Mouse (Mus musculus) limb, embryonic 12.5 days (tissue): Measurements from ENCODE around the gene Nfix. TPM values are rescaled to one million over a fixed set of nuclear protein-coding genes. Genes with fewer than 3 reads are reported as not detected.

Source experiments
- ATAC-seq: fragments of 200-750 bp; cut with Nextera tagmentation; 2 replicates; pipeline ENCODE4 v1.8.0; 2017; ENCODE audit warnings: low read depth, moderate TSS enrichment; ENCODE audit not compliant: insufficient number of reproducible peaks, insufficient read depth, low FRiP score, low TSS enrichment
- H3K27ac ChIP-seq: fragments of 300-500 bp; sonication (generic); 2 replicates; pipeline ENCODE4 v1.5.1; 2016; ENCODE audit warnings: mild to moderate bottlenecking, moderate library complexity
- H3K27me3 ChIP-seq: fragments of 300-500 bp; sonication (generic); 2 replicates; pipeline ENCODE4 v1.6.1; 2016; ENCODE audit warnings: mild to moderate bottlenecking, moderate library complexity
- H3K36me3 ChIP-seq: fragments of 300-500 bp; sonication (generic); 2 replicates; pipeline ENCODE4 v1.6.1; 2016; ENCODE audit warnings: mild to moderate bottlenecking, moderate library complexity
- H3K4me1 ChIP-seq: fragments of 300-500 bp; sonication (generic); replicated peaks from 2 replicates; pipeline ENCODE4 v1.6.1; 2016
- H3K4me2 ChIP-seq: fragments of 300-500 bp; sonication (generic); 2 replicates; pipeline ENCODE4 v1.6.1; 2016; ENCODE audit warnings: mild to moderate bottlenecking, moderate library complexity
- H3K4me3 ChIP-seq: fragments of 300-500 bp; sonication (generic); replicated peaks from 2 replicates; pipeline ENCODE4 v1.5.1; 2016; ENCODE audit warnings: mild to moderate bottlenecking
- H3K9ac ChIP-seq: fragments of 300-500 bp; sonication (generic); replicated peaks from 2 replicates; pipeline ENCODE4 v1.6.1; 2016; ENCODE audit warnings: mild to moderate bottlenecking, moderate library complexity
- H3K9me3 ChIP-seq: fragments of 300-500 bp; sonication (generic); 2 replicates; pipeline ENCODE4 v1.6.1; 2016; ENCODE audit warnings: mild to moderate bottlenecking, moderate library complexity
- WGBS: fragments of 180-500 bp; shearing (Covaris S2); methylation state at CpG from one replicate; pipeline ENCODE4 v1.1.7; 2016; 5-methylcytosine and 5-hydroxymethylcytosine counted together
- polyA plus RNA-seq: library from polyadenylated mRNA; unstranded; fragments of >200 nt; fragmentation: Nextera tagmentation; extraction: Ambion mirVana; gene quantifications from 2 replicates; pipeline ENCODE4 v1.2.1, GENCODE M21; 2016

Gene Nfix
- polyA plus RNA-seq, 1 experiment from 2014 or later: 14.5 TPM

DNA sequence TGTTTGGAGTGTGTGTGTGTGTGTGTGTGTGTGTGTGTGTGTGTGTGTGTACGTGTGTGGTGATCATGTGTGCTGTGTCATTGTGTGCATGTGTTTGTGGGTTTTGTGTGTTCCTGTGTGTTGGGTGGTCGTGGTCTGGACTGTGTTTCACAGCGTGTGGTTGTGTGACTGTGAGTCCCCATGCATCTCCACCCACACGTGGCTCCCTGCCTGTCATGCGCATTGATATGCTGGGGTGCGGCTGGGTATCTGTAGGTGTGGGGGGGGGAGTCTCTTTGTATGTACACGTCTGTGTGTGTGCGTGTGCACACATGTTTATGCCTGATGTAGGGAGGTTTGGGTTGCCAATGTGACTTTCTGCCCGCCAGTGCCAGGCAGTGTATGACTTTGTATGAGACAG, 7.0 kb downstream of the Nfix start:
- no peak overlapping the region for H3K9ac ChIP-seq
- H3K4me2 ChIP-seq: no peak overlapping the region
- H3K4me3 ChIP-seq: no peak overlapping the region
- H3K36me3 ChIP-seq: peaks cover 12% of the 10 kb centered on the region
- WGBS: 79% methylated on average over 9 of the region's 9 CpGs
- ATAC-seq: no peak
- H3K27me3 ChIP-seq: peaks cover 97% of the 10 kb centered on the region
- H3K27ac ChIP-seq: no peak overlapping the region
- no peaks in the 10 kb centered on the region for H3K9me3 ChIP-seq
- peaks cover 47% of the 10 kb centered on the region for H3K4me1 ChIP-seq

DNA sequence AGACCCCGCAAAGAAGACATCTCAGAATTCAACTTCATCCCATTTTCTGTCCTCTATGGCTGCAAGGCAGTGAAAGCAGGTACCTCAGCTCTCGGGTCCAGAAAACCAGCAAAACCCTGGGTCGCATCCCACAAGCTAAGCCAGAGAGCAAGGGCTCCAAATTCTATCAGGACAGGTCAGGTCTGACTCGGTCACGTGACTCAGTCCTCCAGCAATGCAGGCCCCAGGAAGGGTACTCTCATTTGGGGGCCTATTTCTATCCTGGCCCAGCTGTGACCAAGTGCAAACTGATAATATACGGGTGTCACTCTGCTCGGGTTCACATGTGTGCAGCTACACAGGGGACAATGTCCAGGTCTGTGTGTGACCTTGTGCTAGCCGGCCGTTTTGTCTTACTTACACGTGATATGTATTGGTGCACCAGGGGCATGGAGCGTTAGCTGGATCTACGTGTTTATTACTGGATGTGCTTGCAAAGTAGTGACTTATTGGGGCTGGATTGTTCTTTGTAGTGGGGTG, 7.7 kb downstream of the Nfix start:
- no peak for ATAC-seq
- peaks cover 47% of the 10 kb centered on the region for H3K4me1 ChIP-seq

DNA sequence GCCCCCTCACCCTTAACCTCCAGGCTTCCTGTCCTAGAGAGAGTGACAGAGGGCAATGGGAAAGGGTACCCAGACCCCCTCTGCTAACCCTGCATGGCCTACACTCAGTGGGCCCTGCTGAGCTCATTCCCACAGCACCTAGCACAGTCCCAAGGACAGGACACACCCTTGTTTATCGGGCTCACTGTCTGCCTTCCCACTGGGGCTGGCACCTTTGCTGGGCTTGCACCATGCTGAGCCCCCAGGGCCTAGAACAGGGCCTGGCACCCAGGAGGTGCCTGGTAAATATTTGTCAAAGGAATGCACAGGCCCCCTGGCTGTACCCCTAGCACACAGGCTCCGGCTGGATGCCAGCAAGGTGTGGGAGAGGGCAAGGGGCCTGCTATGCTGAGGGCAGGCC, 9.6 kb downstream of the Nfix start:
- Histone ChIP-seq H3K9ac (no peak overlapping the region), H3K9me3 (no peaks in the 10 kb centered on the region), H3K4me3 (no peak overlapping the region), H3K4me2 (no peak overlapping the region), H3K27me3 (peaks cover 97% of the 10 kb centered on the region), H3K27ac (no peak overlapping the region), H3K36me3 (no peaks in the 10 kb centered on the region), H3K4me1 (peaks cover 67% of the 10 kb centered on the region)
- no peak for ATAC-seq
- 53% methylated on average over 2 of the region's 2 CpGs for WGBS

More for the DNA sequence above, 7.7 kb downstream of the Nfix start:
- Histone ChIP-seq H3K9me3 (no peaks in the 10 kb centered on the region), H3K27me3 (peaks cover 97% of the 10 kb centered on the region), H3K27ac (no peak overlapping the region), H3K9ac (no peak overlapping the region), H3K36me3 (peaks cover 12% of the 10 kb centered on the region), H3K4me3 (no peak overlapping the region), H3K4me2 (no peak overlapping the region)
- WGBS: 73% methylated on average over 12 of the region's 12 CpGs

DNA sequence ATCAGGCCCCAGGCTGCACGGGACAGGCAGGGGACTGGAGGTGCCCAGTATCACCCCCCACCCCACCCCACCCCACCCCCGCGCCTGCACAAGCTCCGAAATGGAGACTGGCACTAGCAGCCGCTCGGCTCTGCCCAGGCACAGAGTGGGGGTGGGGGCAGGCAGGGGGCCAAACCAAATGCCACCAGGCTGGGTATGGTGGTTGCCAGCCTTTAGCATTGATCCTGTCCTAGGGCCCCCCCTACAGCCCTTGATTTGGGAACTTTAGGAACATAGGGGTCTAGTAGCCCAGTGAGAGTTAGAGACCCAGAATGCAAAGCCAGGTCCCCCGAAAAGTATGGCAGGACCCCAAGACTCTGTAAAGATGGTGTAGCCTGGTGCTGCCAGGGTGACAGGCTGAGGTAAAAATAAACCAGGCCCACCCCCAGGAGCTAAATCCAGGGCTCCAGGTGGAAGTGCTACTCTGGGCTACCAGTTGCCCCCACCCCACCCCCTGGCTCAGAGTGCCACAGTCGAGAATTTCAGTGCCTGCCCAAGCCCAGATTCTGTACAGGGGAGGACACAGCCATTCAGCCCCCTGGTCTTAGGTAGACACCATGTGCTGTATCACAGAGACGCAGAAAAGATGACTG, 10.2 kb downstream of the Nfix start:
- Histone ChIP-seq H3K27ac (no peak overlapping the region), H3K9me3 (no peaks in the 10 kb centered on the region), H3K27me3 (peaks cover 98% of the 10 kb centered on the region), H3K9ac (no peak overlapping the region), H3K4me1 (peaks cover 72% of the 10 kb centered on the region), H3K4me2 (no peak overlapping the region), H3K36me3 (no peaks in the 10 kb centered on the region), H3K4me3 (no peak overlapping the region)
- 74% methylated on average over 9 of the region's 9 CpGs for WGBS
- no peak for ATAC-seq

DNA sequence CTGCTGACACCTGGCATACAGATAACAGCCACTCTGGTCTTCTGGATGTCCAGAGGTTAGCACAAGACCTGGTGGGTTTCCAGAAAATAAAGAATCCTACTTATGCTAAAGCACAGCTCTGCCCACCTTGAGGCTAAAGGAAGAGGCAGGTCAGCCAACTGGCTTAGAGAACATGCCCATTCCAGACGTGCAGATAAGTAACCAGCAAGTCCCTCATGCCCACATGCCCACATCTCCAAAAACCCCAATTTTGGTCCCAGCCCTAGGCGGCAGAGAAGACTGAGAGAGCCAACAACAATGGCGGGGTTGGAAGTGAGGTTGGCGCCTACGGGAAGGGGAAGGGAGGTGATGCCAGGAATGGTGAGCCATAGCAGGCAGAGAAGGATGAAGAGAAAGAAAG, 10.8 kb downstream of the Nfix start:
- peaks cover 98% of the 10 kb centered on the region for H3K27me3 ChIP-seq
- H3K4me3 ChIP-seq: no peak overlapping the region
- no peak overlapping the region for H3K27ac ChIP-seq
- H3K9ac ChIP-seq: no peak overlapping the region
- no peaks in the 10 kb centered on the region for H3K36me3 ChIP-seq
- no peaks in the 10 kb centered on the region for H3K9me3 ChIP-seq
- WGBS: 44% methylated on average over 5 of the region's 5 CpGs
- H3K4me1 ChIP-seq: peaks cover 72% of the 10 kb centered on the region
- no peak for ATAC-seq
- no peak overlapping the region for H3K4me2 ChIP-seq

DNA sequence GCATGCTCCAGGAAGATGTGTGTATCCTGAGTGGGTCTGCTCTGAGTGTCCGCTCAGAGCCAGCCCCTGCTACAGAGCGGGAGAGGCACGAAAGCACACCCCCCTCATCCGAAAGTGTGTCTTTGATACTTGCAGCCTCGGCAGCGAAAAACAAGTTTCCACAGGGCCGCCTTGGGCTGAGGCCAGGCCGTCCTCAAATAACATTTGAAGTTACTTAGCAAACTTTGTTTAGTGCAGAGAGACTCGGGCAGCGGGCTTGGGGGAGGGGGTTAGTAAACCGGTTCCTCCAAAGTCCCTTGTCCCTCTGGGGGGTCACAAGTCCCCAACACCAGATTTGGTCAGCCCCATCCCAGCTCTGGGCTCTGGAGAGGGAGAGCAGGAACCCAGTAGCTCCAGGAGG, 11.2 kb downstream of the Nfix start:
- Histone ChIP-seq H3K4me2 (no peak overlapping the region), H3K27ac (no peak overlapping the region)

DNA sequence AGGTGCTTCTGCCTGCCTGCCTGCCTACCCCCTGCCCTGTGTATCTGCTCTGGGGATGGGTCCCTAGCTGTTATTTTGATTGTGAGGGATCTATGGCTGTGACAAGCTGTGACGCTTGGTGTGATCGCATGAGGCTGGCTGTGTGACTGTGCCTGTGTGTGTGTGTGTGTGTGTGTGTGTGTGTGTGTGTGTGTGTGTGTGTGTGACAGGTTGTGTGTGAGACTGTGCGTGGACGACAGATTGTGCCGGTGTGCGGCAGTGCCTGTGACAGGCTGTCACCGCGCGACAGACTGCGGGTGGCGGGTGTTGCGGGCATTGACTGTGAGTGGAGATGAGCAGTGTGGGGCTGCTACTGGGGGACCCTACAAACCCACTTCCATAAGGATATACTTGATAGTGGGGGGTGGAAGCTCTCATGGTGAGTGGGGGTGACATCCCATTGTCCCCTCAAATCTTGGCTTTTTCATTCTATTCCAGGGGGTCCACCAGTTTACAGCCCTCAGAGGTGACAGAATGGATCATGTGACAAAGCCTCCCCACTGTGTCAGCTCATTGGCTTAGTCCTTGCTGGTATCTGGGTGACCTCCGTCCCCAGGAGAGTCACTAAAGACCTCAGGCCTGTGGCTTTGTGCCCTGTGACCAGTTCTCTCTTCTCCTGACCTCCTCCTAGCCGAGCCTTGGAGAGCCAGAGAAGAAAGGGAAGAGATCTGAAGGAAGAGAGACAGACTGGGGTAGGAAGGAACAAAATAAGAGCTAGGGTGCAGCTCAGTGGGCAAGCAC, 12.4 kb downstream of the Nfix start:
- no peak overlapping the region for H3K27ac ChIP-seq
- peaks cover 76% of the 10 kb centered on the region for H3K4me1 ChIP-seq
- H3K9ac ChIP-seq: no peak overlapping the region
- H3K9me3 ChIP-seq: no peaks in the 10 kb centered on the region
- H3K36me3 ChIP-seq: no peaks in the 10 kb centered on the region
- no peak for ATAC-seq
- H3K4me3 ChIP-seq: no peak overlapping the region
- 11% methylated on average over 14 of the region's 14 CpGs for WGBS
- H3K27me3 ChIP-seq: peaks cover 98% of the 10 kb centered on the region
- H3K4me2 ChIP-seq: no peak overlapping the region

More for the DNA sequence above, 11.2 kb downstream of the Nfix start:
- H3K36me3 ChIP-seq: no peaks in the 10 kb centered on the region
- WGBS: 14% methylated on average over 11 of the region's 11 CpGs
- H3K9ac ChIP-seq: no peak overlapping the region; the same call in 1 of the 2 replicates
- H3K9me3 ChIP-seq: no peaks in the 10 kb centered on the region
- ATAC-seq: no peak
- peaks cover 72% of the 10 kb centered on the region for H3K4me1 ChIP-seq
- H3K27me3 ChIP-seq: peaks cover 98% of the 10 kb centered on the region
- no peak overlapping the region for H3K4me3 ChIP-seq

DNA sequence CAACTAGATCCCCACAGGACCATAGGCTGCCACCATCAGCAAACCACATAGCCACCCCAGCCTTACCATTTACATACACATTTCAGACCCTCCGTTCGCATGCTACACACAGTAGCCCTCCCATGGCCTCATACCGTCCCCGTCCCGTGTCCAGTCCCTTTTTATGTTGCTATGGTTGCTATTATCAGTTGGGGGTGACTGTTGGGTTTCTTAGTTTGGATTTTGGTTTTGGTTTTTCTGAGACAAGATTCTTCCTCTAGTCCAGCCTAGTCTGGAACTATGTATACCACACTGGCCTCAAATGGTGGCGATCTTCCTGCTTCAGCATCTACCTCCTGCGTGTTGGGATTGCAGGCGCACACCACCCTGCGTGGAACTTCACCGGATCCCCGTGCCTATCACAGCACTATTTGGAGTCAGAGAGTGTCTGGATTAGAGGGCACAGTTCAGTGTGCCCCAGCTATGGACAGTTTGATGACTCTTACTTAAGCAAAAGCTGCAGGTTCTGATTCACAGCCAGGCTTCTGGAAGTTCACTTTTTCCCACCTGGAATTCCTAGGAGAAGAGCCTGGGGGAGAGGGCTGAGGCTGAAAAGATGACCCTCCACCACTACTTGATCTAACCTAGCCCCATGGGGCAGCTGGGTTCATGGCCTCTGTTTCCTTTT, 13.2 kb downstream of the Nfix start:
- peak overlapping the region; percentile 26 for H3K4me3 ChIP-seq
- peak overlapping the region; percentile 45 for H3K4me2 ChIP-seq
- no peaks in the 10 kb centered on the region for H3K9me3 ChIP-seq
- H3K4me1 ChIP-seq: peaks cover 83% of the 10 kb centered on the region
- 0 out of 2 replicates have a peak overlapping the region, but pooled peaks have one; percentile 54 for H3K9ac ChIP-seq
- H3K27me3 ChIP-seq: peaks cover 98% of the 10 kb centered on the region
- 5% methylated on average over 11 of the region's 11 CpGs for WGBS
- no peak overlapping the region for H3K27ac ChIP-seq
- no peaks in the 10 kb centered on the region for H3K36me3 ChIP-seq
- ATAC-seq: no peak

DNA sequence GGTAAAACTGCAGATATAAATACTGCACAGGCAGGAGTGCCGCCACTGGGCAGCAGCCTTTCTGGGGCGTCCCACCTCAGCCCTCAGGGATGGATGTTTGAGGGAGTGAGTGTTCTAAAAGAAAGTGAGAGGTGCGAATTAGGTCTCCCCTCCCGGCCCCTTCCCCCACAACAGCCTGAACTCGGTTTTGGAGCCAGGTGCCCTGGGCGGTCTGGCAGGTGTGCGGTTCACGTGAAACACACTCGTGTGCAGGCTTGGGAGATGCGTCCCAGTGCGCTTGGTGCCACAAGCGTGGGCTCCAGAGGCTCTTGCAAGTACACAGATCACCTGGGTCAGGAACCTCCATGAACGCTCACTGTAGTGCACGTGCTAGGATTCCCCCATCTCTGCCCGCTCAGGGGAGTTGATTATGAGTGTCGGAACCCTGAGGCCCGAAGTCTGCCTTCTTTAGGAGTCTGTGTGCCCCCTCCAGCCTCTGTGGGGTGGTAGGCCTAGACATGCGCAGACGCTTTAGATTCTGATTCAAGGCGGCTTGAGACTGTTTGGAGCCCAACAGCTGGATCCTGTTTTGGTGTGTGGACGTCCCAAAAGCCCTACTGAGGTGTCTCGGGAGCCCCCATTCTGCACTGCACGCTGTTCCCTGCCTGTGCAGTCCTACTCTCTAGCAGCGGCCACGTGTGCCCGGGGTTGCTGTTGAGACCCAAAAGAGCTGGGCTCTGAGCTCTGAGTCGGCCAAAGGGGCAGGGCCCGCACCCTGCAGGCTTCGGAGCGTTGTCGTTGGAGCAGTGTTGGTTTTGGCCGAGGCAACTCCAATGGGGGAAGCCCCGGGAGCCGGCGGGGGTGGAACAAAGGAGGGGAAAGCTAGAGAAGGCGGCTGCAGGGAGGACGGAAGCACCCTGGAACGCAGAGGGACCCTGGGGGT, 14.1 kb downstream of the Nfix start:
- peaks cover 100% of the 10 kb centered on the region for H3K27me3 ChIP-seq

DNA sequence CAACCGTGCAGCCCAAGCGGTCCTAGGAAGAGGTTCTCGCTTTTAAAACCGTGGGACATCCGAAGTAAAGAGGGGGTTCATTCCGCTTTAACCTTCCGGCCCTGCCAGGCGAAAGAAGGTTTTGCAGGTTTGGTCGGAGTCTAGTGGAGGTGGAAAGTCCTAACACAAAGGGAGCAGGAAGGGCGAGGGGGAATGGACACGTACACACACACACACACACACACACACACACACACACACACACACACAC, 14.7 kb downstream of the Nfix start:
- H3K4me1 ChIP-seq: peaks cover 94% of the 10 kb centered on the region
- no peak overlapping the region for H3K27ac ChIP-seq
- ATAC-seq: no peak
- no peak overlapping the region; the same call in 1 of the 2 replicates for H3K9ac ChIP-seq
- peaks cover 99% of the 10 kb centered on the region for H3K27me3 ChIP-seq
- H3K4me3 ChIP-seq: peak overlapping the region; percentile 26
- peak overlapping the region; percentile 45 for H3K4me2 ChIP-seq
- WGBS: 2% methylated on average over 11 of the region's 11 CpGs
- no peaks in the 10 kb centered on the region for H3K9me3 ChIP-seq
- H3K36me3 ChIP-seq: peaks cover 3% of the 10 kb centered on the region; the same call in 1 of the 2 replicates

More for the DNA sequence above, 14.1 kb downstream of the Nfix start:
- peaks cover 93% of the 10 kb centered on the region for H3K4me1 ChIP-seq
- peaks cover 3% of the 10 kb centered on the region; the same call in 1 of the 2 replicates for H3K36me3 ChIP-seq
- H3K27ac ChIP-seq: no peak overlapping the region
- H3K4me3 ChIP-seq: peak overlapping the region; percentile 26
- ATAC-seq: no peak; the same call in 1 of the 2 replicates
- no peaks in the 10 kb centered on the region for H3K9me3 ChIP-seq
- H3K9ac ChIP-seq: peak overlapping the region; percentile 54; the same call in 1 of the 2 replicates
- WGBS: 2% methylated on average over 38 of the region's 38 CpGs
- peak overlapping the region; percentile 45 for H3K4me2 ChIP-seq
